Mouse (Mus musculus) adrenal gland, postnatal 14 days (tissue): ENCODE results near the gene Ctsq. TPM values are rescaled to one million over a fixed set of nuclear protein-coding genes. Genes with fewer than 3 reads are reported as not detected.
"Not testable (repeated sequence)": the region's sequence is repeated elsewhere in the genome, so short reads cannot be mapped to it uniquely, and the experiment has no call there.

Experiments
- DNase-seq: peaks from one replicate; pipeline ENCODE4 v3.0.0; 2021; ENCODE audit warnings: mixed read lengths
- long read RNA-seq, 2 experiments: library from polyadenylated mRNA; stranded (forward); transcript quantifications; one replicate each; pipeline ENCODE4 v2.0.0; 2021
- total RNA-seq: library from RNA; stranded (reverse); gene quantifications from 2 replicates; pipeline ENCODE4 v1.2.3, GENCODE M21; 2021

Ctsq gene
- total RNA-seq: not detected in 2 replicates
- long read RNA-seq, experiment 1: 0 reads
- long read RNA-seq, experiment 2: 0 reads

- no peak for DNase-seq
Measured at GRCm38 (mm10) chr13:61040531-61040930, at the start of gene Ctsq. TSS of gene Ctsq (minus strand) at chr13:61040631.

GRCm38 (mm10) chr13:61022785-61023184 lies 17.6 kb downstream of the Ctsq start:
- DNase-seq: no peak

- no peak for DNase-seq
Measured at GRCm38 (mm10) chr13:61021844-61022243, 18.6 kb downstream of the Ctsq start.

GRCm38 (mm10) chr13:61010171-61010570 lies 30.3 kb downstream of the Ctsq start:
- no peak for DNase-seq

DNA sequence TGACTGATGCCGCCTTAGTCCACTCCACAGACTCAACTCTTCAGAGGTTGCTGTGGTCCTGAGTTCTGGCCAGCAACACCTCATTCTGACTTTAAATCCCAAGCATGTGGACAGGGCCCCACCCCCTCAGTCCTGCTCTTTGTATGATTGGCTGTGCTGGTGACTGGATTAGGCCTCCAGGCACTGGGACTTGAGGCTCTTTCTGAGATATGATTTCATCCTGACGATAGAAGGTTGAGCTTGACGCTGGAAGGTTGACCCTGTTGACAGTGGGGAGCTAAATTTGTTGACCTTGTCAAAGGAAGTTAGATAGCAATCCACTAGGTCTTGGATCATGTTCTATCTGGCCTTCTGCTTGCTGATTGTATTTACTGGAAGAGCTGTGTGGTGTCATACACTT lies 34.6 kb downstream of the Ctsq start, which contains the start of gene Ctsj:
Ctsj (minus strand) TSS at position 101 of the 400 bp plus-strand sequence.
- DNase-seq: no peak

GRCm38 (mm10) chr13:60997600-60997999 lies 42.8 kb downstream of the Ctsq start:
- DNase-seq: no peak

DNA sequence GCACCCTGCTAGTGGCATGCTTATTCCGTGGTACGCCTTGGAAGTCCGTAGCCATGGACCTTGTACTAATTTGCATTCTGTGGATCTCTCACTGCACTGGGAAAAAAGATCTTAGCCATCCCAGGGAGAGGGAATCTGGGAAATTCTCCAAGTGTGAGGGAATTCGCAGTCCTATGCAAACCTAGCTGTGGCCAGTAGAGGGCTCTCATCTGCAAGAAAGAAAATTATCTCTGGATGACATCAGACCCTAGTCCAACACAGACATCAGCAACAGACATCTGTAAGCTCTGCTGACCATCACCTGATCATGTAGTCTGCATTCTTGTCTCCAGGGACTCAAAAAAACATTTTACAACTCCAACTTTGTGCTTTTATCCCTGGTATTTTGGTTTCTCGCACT lies 53.5 kb downstream of the Ctsq start:
- DNase-seq: not testable (repeated sequence)

Other genes with a start within 250 kb of the Ctsq start
- not detected in 2 replicates for gene Ctsll3, start 237.8 kb downstream of the Ctsq start, total RNA-seq
- 34.7 and 39.4 TPM in 2 replicates for gene 4930486L24Rik, start 176.2 kb downstream of the Ctsq start, total RNA-seq
- 2.3 and 2.5 TPM in 2 replicates for gene Gm49392, start 143.7 kb downstream of the Ctsq start, total RNA-seq
- gene Ctla2b, start 143.2 kb downstream of the Ctsq start, total RNA-seq: 7.1 and 9.8 TPM in 2 replicates
- gene Tpbpb, start 135.8 kb downstream of the Ctsq start, total RNA-seq: not detected in 2 replicates
- gene Gm49393, start 105.0 kb downstream of the Ctsq start, total RNA-seq: not detected in 2 replicates
- gene Gm49391, start 104.1 kb downstream of the Ctsq start, total RNA-seq: 0.75 and 2.1 TPM in 2 replicates
- 45.6 and 76.5 TPM in 2 replicates for gene Ctla2a, start 104.0 kb downstream of the Ctsq start, total RNA-seq
- gene Tpbpa, start 98.6 kb downstream of the Ctsq start, total RNA-seq: not detected in 2 replicates
- gene Ctsj, start 34.7 kb downstream of the Ctsq start, total RNA-seq: not detected in 2 replicates
- not detected in 2 replicates for gene Ctsr, start 123.6 kb upstream of the Ctsq start, total RNA-seq
- not detected in 2 replicates for gene Cts6, start 162.8 kb upstream of the Ctsq start, total RNA-seq
- not detected in 2 replicates for gene Cts8, start 214.7 kb upstream of the Ctsq start, total RNA-seq
- gene Gm49398, start 248.2 kb upstream of the Ctsq start, total RNA-seq: not detected in 2 replicates